Mouse (Mus musculus): ENCODE measurements around the gene Chic2. TPM values are rescaled to one million over a fixed set of nuclear protein-coding genes. Genes with fewer than 3 reads are reported as not detected.

Chic2 gene
- polyA plus RNA-seq (2017; shearing (Covaris generic)) = 10 to 100 TPM in 1 of 3 experiments, 1 to 10 TPM in 2; 5.5 to 11.5 (median 9.3) TPM

GRCm38 (mm10) chr5:75044310-75044904 lies at the start of gene Chic2:
Gene Chic2, minus strand, starts transcription at chr5:75044774.
- peak; percentile 76 for ATAC-seq

GRCm38 (mm10) chr5:75085906-75086305 lies 41.3 kb upstream of the Chic2 start:
- ATAC-seq = no peak

GRCm38 (mm10) chr5:75085521-75085875 lies 40.9 kb upstream of the Chic2 start:
- no peak for ATAC-seq

GRCm38 (mm10) chr5:75084871-75085520 lies 40.4 kb upstream of the Chic2 start:
- ATAC-seq = no peak

- ATAC-seq = no peak
Observed at GRCm38 (mm10) chr5:75084393-75084870, 39.9 kb upstream of the Chic2 start.

GRCm38 (mm10) chr5:75083591-75084392 lies 39.2 kb upstream of the Chic2 start:
- no peak for ATAC-seq

GRCm38 (mm10) chr5:75083061-75083460 lies 38.5 kb upstream of the Chic2 start:
- no peak for ATAC-seq

- no peak for ATAC-seq
Observed at GRCm38 (mm10) chr5:75082439-75082838, 37.9 kb upstream of the Chic2 start.

- no peak for ATAC-seq
Observed at GRCm38 (mm10) chr5:75079564-75079963, 35.0 kb upstream of the Chic2 start.

- peak; percentile 27 for ATAC-seq
Observed at GRCm38 (mm10) chr5:75077051-75077380, 32.4 kb upstream of the Chic2 start.

GRCm38 (mm10) chr5:75076326-75077050 lies 31.9 kb upstream of the Chic2 start:
- ATAC-seq = no peak

GRCm38 (mm10) chr5:75075383-75075941 lies 30.9 kb upstream of the Chic2 start, which contains the start of gene Gsx2:
Gene Gsx2, plus strand, starts transcription at chr5:75075601.
- ATAC-seq = no peak

- ATAC-seq = no peak
Observed at GRCm38 (mm10) chr5:75074537-75075382, 30.2 kb upstream of the Chic2 start.

GRCm38 (mm10) chr5:75074132-75074531 lies 29.6 kb upstream of the Chic2 start:
- no peak for ATAC-seq

- no peak for ATAC-seq
Observed at GRCm38 (mm10) chr5:75073684-75074083, 29.1 kb upstream of the Chic2 start.

GRCm38 (mm10) chr5:75073167-75073566 lies 28.6 kb upstream of the Chic2 start:
- no peak for ATAC-seq

GRCm38 (mm10) chr5:75072532-75072931 lies 28.0 kb upstream of the Chic2 start:
- no peak for ATAC-seq

- no peak for ATAC-seq
Observed at GRCm38 (mm10) chr5:75071951-75072350, 27.4 kb upstream of the Chic2 start.

- ATAC-seq = no peak
Observed at GRCm38 (mm10) chr5:75070656-75071375, 26.2 kb upstream of the Chic2 start.

- no peak for ATAC-seq
Observed at GRCm38 (mm10) chr5:75070132-75070531, 25.6 kb upstream of the Chic2 start.

Measured in inflammation-experienced regulatory T-cells, adult 6 months (primary cell).